Mouse (Mus musculus): Measurements from ENCODE around the gene Sec1.

Sec1 gene

DNA sequence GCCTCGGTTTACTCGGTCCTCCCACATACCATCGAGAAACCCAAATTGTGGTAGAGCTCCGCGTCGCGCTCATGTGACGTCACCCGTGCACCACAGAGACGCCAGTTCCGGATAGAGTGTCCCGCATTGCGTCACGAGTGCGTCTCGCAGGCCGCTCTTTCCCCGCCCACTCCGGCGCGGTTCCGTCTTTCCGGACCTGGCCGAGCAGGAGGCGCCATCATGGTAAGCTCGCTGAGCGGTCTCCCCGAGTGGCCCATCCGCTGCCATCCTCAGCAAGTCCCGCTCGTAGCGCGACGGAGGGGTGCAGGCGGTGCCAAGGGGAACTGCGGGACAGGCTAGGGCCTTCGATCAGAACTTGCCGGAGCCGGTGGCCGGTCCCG, 23.7 kb upstream of the Sec1 start, which contains the start of gene Sphk2:
Gene Sphk2, minus strand, starts transcription at position 85 of the 380 bp plus-strand sequence.
- in situ Hi-C loops (cut with MseI, MboI): no loop called here

DNA sequence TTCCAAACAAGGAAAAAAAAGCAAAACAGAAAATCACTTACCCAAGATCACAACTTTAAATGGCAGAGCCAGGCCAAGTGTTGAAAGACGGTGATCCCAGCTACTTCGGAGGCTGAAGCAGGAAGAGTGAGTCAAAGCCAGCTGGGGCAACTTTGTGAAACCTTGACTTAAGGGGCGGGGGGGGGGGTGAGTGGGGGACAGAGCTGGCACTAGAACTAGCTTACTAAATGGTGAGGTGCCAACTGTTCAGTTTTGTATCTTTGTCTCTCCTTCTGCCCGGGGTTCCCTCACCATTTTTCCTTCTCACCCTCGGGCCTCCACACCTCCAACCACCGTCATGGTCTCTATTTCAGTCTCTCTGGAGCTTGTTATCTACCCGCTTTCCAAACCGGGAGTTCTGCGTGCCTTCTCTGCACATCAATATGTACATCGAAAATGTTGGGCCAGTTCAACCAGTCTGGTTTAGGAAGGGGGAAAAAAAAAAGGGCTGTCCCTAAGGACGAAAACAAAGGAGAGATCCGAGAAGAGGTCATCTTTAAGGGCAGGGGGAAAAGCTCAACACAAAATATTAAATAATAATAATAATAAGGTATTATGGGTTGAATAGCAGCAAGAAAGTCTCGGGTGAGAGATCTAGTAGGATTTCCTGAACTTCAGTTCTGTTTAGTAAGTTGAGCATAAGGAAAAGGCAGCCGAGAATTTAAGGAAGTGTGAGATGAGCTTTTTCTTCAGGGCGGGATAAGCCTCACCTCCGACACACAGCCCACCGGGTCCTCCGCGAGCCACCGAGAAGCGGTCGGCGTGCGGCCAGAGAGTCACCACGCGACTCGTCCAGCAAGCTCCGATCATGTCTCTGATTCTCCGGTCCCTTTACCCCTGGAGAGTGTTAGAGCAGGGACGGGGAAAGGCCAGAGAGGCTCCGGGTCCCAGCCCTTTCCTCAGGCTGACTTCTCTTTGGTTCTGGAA, 23.0 kb upstream of the Sec1 start:
- in situ Hi-C loops (cut with MseI, MboI): no loop called here

- in situ Hi-C loops (cut with MseI, MboI): no loop called here
Measured at GRCm38 (mm10) chr7:45716460-45716857, 22.3 kb upstream of the Sec1 start.

GRCm38 (mm10) chr7:45715741-45716459, 21.7 kb upstream of the Sec1 start:
- in situ Hi-C loops (cut with MseI, MboI): no loop called here

- in situ Hi-C loops (cut with MseI, MboI): no loop called here
Measured at GRCm38 (mm10) chr7:45715090-45715708, 21.0 kb upstream of the Sec1 start, which contains the start of gene Rpl18. Gene Rpl18, plus strand, starts transcription at chr7:45715457.

GRCm38 (mm10) chr7:45714630-45715089, 20.5 kb upstream of the Sec1 start:
- in situ Hi-C loops (cut with MseI, MboI): no loop called here

DNA sequence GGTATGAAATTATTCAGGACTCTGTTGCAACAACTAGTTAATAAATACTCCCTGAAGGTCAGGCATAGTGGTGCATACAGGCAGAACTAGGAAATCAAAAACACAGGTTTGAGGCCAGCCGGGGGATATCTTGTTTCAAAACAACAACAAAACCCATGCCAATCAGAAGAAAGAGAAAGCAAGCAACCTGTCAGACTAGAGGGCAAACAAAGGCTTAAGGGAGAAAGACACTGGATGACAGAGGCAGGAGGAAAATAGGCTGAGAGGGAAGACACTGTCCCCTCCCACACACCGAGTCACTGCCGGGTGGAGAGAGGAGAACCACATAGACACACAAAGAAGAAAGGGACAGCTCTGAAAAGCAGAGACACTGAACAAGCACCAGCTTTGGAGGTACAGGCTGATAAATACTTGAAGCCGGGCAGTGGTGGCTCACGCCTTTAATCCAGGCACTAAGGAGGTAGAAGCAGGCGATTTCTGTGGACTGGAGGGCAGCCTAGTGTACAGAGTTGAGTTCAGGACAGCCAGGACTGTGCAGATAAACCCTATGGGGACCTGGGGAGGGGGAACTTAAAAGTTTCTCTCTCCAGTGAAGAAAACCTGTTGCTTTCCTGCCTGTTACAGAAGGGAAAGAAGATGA, 19.8 kb upstream of the Sec1 start:
- in situ Hi-C loops (cut with MseI, MboI): no loop called here

DNA sequence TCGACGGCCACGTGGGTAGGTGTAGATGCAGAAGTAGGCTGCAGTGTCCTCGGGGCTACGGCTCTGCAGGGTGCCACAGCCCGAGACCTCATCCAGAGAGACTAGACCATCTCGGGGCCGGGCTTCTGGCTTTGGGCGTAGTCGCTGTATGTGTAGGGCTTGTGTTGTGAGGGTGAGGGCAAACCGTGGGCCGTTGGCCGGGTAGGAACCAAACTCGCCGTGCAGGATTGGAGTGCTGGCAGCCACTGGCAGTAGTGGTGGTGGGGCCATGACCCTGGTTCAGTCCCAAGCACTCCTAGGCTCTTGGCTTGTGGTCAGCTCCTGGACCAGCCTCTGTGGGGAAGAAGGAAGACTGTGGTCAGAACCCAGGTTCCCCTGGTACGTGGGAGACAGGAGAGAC, 19.2 kb upstream of the Sec1 start:
- in situ Hi-C loops (cut with MseI, MboI): no loop called here

DNA sequence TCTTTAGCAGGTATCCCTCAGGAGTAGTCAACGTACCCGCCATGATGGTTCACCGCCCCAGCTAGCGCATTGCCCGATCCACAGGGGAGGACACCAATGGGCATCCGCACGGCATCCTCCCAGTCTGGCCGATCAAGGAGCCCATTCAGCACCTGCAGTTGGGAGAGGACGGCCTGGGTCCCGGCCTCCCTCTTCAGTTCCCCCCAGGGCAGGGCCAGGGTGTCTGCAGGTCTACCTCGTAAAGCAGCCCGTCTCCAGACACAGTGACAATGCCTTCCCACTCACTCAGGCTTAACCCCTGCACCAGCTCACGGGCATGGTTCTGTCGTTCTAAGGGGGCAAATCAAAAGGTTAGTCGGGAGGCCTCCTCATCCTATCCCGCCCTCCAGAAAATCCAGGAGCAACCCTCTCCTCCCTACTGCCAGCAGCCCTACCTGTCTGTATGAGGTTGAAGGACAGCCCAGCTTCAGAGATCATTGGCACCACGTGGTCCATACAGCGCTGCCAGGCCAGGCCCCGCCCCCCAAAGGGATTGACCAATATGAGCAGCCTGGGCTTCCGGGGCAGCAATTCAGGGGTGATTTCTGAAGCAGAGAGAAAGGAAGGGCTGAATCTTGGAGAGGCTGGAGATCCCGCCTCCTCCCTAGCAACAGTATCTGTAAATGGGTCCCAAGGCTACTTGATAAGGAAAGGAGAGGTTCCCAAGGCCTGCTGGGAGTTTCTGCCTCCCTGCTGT, 18.0 kb upstream of the Sec1 start:
- in situ Hi-C loops (cut with MseI, MboI): no loop called here

DNA sequence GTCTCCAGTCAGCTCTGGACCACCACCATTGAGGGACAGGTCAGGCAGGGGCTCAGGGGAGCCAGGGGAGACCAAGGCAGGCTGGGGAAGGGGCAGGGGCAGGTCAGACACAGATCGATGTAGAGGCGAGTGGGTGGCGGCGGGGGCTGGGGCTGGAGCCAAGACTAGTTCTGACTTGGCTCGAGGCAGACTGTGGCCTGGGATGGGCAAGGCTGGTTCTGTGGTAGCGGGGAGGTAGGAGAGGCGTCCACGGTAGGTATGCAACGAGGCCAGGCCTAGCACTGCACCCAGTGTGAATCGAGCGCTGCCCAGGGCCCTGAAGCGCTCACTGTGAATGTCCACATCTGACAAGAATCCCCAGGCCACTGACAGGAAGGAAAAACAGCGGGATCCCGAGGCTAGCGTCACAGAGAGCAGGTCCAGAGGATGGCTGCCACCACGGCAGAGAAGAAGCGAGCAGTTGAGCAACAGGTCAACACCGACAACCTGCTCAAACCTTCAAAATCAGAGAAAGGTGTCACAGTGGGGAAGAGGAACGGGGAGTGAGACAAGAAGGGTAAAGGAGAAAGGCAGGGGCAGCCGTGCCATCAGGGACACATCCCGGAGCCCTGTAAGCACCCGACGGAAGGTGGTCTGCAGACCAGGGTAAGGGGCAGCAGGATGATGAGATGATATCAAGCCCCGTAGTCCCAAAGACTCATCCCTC, 17.3 kb upstream of the Sec1 start:
- in situ Hi-C loops (cut with MseI, MboI): no loop called here

DNA sequence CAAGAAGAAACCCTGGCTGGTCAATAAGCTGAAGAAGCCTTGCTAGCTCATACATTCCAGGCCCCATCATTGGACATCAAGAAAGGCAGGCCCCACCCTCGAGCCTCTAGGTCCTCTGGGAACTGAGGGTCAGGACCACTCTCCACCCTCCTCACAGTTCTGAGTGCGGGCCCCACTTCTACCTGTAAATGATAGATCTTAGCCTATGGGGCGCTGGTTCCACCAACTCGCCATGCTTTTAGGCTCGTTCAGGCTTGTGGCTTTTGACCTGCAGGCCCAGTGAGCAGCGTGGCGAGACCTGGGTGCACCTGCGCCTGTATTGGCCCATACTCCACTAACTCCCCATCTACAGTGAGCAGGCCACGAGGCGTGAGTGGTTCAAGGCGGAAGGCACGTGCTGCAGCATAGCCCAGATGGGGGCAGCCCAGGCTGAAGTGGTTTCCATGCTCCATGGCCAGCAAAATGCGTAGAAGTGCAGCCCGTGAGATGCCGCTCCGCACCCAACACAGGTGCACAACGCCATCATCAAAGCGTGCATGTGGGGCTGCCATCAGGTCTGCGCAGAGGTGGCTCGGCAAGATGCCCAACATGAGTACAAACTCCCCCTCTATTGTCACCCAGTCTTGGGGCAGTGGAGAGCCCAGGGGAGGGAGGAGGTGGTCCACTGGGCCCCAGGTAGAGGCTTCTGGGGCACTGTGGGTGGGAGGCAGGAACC, 16.4 kb upstream of the Sec1 start:
- in situ Hi-C loops (cut with MseI, MboI): no loop called here

DNA sequence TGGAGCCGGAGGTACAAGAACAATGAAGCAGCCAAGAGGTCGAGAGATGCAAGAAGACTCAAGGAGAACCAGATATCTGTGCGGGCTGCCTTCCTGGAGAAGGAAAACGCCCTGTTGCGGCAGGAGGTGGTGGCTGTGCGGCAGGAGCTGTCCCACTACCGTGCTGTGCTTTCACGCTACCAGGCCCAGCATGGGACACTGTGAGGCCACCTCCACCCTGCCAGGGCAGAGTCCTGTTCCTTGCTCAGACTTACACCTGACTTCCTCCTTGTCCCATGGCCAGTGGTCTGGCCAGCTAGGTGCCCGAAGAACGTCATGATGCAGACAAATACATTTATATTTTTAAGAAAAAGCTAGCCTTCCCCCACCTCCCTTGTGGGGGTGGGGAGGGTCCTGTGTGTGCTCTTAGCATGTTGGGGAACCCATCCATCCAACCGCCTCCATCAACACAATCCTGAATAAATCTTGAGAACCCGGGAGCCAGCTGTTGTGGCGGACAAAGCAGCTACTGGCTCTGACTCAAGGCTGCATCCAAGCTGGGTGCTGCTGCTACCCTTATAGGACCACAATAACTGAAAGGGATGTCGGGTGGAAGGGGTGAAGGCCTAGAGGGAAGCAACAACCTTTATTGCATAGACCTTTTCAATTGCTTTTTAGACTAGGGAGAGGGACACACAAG, 15.6 kb upstream of the Sec1 start:
- in situ Hi-C loops (cut with MseI, MboI): no loop called here

DNA sequence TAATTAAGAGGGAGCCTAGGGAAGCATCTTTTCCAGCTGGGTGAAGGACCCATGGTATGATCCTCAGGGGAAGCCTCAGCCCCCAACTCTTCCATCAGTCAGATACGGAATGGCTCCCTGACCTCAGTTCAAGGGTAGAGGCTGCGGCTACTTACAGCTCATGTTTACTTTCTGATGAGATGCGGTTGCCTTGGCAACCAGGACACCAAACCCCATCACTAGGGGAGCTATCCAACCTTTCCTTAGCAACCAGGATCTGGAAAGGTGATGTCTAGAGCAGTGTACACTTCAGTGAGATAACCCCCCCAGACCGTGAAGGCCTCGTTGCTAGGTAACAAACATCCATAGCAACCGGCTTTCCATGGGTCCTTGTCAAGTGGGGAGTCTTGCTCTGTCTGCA, 14.8 kb upstream of the Sec1 start:
- in situ Hi-C loops (cut with MseI, MboI): no loop called here

DNA sequence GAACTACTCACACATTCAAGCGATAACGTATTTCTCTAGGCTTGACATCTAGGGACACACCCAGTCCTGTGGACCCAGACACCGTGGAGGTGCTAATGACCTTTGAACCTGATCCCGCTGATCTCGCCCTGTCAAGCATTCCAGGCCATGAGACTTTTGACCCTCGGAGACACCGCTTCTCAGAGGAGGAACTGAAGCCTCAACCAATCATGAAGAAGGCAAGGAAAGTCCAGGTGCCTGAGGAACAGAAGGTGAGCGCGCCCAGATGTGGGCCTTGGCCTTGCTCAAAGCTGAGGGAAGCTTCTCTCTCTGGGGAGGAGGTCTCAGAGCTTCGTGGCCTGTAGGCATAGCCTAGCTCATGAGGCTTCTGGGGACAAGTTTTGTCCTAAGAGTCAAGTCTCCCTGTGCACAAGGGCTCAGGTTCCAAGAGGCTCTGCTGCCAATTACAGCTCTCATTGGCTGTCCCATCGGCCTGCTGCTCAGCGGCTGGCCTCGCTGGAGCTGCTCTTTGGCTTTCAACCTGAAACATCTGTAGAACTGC, 14.1 kb upstream of the Sec1 start:
- in situ Hi-C loops (cut with MseI, MboI): no loop called here

- in situ Hi-C loops (cut with MseI, MboI): no loop called here
Measured at GRCm38 (mm10) chr7:45707375-45707967, 13.3 kb upstream of the Sec1 start.

DNA sequence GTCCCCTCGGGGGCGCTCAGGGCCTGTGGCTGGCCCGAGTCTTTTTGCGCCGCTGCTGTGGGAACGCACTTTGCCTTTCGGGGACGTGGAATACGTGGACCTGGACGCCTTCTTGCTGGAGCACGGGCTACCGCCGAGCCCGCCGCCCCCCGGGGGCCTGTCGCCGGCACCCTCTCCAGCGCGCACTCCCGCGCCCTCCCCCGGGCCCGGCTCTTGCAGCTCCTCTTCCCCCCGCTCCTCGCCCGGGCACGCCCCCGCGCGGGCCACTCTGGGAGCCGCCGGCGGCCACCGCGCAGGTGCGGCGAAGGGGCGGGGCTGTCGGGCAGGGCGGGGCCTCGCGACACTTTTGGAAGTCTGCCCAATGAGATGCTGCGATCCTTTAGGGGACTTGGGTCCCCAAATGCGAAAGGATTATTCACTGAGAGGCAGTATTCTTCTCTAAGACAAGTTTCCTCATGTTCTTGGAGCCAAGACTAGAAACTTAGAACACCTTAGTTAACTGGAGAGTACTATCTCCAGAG, 12.6 kb upstream of the Sec1 start:
- in situ Hi-C loops (cut with MseI, MboI): no loop called here

- in situ Hi-C loops (cut with MseI, MboI): no loop called here
Measured at GRCm38 (mm10) chr7:45705873-45706281, 11.7 kb upstream of the Sec1 start.

DNA sequence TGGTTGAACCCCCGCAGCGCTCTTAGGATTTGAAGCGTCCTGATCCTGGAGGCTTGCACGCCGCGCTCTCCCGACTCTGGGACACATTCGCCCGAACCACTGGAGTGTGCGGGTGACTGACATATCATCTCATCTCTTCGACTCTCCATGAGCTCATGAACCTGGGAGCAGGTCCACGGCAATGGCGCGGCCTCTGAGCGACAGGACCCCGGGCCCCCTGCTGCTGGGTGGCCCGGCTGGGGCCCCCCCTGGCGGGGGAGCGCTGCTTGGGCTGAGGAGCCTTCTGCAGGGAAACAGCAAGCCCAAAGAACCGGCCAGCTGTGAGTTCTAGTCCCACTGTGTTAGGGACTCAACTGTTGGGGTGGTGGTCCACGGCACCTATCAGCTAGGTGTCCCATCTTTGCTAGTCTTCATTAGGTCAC, 11.3 kb upstream of the Sec1 start:
- in situ Hi-C loops (cut with MseI, MboI): no loop called here

Data from mouse trophoblast stem cell (cell line).